In genomic region chr1:154232594-154232993, GRCm38 (mm10) we compare ENCODE assay signal across 25 mouse cellular contexts. TPM values are rescaled to one million over a fixed set of nuclear protein-coding genes. Genes with fewer than 3 reads are reported as not detected.
DNase-seq lines count a peak whose midpoint lies in the region; ATAC-seq lines count a peak whose summit lies in the region.
"Had no signal": no experiment of that assay in that cellular context is flagged by ENCODE, and none has a peak within 500 bp of the region (broad histone marks: within the 10 kb centered on the region; RNA-seq: fewer than 3 reads in every experiment).

No protein-coding gene starts in this region.

- WGBS in heart, embryonic 11.5 days (ENCODE audit: insufficient replicate concordance) = 80% methylated on average over 4 of the region's 4 CpGs
- WGBS in lung, embryonic 16.5 days = 59% methylated on average over 4 of the region's 4 CpGs
- 86% methylated on average over 4 of the region's 4 CpGs for WGBS in midbrain, embryonic 13.5 days

- no peaks in the 10 kb centered on the region for H3K9me3 ChIP-seq in heart, embryonic 11.5 days (replicated peaks; ENCODE audit: control insufficient read depth, low read length)
- H3K9me3 ChIP-seq in lung, embryonic 16.5 days (ENCODE audit: control insufficient read depth, low read length) = no peaks in the 10 kb centered on the region
- H3K9me3 ChIP-seq in midbrain, embryonic 13.5 days = no peaks in the 10 kb centered on the region
- H3K9me3 ChIP-seq: embryonic facial prominence, embryonic 10.5 days; embryonic facial prominence, embryonic 12.5 days; forebrain, embryonic 13.5 days had no signal

- H3K4me1 ChIP-seq in heart, embryonic 11.5 days (ENCODE audit: control insufficient read depth, insufficient read depth, low read length) = no peaks in the 10 kb centered on the region
- no peaks in the 10 kb centered on the region for H3K4me1 ChIP-seq in lung, embryonic 16.5 days (replicated peaks; ENCODE audit: control insufficient read depth, insufficient read depth, low read length)
- H3K4me1 ChIP-seq in midbrain, embryonic 13.5 days (replicated peaks) = no peaks in the 10 kb centered on the region
- H3K4me1 ChIP-seq: embryonic facial prominence, embryonic 10.5 days; embryonic facial prominence, embryonic 12.5 days; forebrain, embryonic 13.5 days had no signal

- no peak overlapping the region for H3K4me2 ChIP-seq in heart, embryonic 11.5 days
- H3K4me2 ChIP-seq in lung, embryonic 16.5 days (ENCODE audit: low read depth, low read length) = no peak overlapping the region
- H3K4me2 ChIP-seq in midbrain, embryonic 13.5 days (replicated peaks) = no peak overlapping the region
- H3K4me2 ChIP-seq: embryonic facial prominence, embryonic 12.5 days; forebrain, embryonic 13.5 days had no signal

- no peak overlapping the region for H3K4me3 ChIP-seq in heart, embryonic 11.5 days (ENCODE audit: low read depth, low read length)
- no peak overlapping the region for H3K4me3 ChIP-seq in lung, embryonic 16.5 days (ENCODE audit: low read length)
- H3K4me3 ChIP-seq in midbrain, embryonic 13.5 days (replicated peaks) = no peak overlapping the region
- H3K4me3 ChIP-seq: embryonic facial prominence, embryonic 10.5 days; embryonic facial prominence, embryonic 12.5 days; forebrain, embryonic 13.5 days had no signal

- H3K9ac ChIP-seq in heart, embryonic 11.5 days (ENCODE audit: low read depth, low read length) = no peak overlapping the region
- no peak overlapping the region for H3K9ac ChIP-seq in lung, embryonic 16.5 days (ENCODE audit: low read length)
- H3K9ac ChIP-seq in midbrain, embryonic 13.5 days (replicated peaks) = no peak overlapping the region
- H3K9ac ChIP-seq: embryonic facial prominence, embryonic 12.5 days; forebrain, embryonic 13.5 days had no signal

- no peak for ATAC-seq in heart, embryonic 11.5 days (replicated peaks; ENCODE audit: insufficient number of reproducible peaks, low FRiP score, low TSS enrichment)
- peak; percentile 43; the same call in 1 of the 2 replicates for ATAC-seq in lung, embryonic 16.5 days (ENCODE audit: low read depth)
- no peak for ATAC-seq in midbrain, embryonic 13.5 days
- ATAC-seq: activated CD4-positive, CD25-positive, alpha-beta regulatory T cell, adult 4 months; CD4-positive, CD25-positive, alpha-beta regulatory T cell, adult 4 months; forebrain, embryonic 13.5 days; Patski had no signal

- H3K27me3 ChIP-seq in heart, embryonic 11.5 days (ENCODE audit: control insufficient read depth, insufficient read depth, low read length) = no peaks in the 10 kb centered on the region
- no peaks in the 10 kb centered on the region for H3K27me3 ChIP-seq in lung, embryonic 16.5 days (ENCODE audit: control insufficient read depth, insufficient read depth, low read depth, low read length)
- H3K27me3 ChIP-seq in midbrain, embryonic 13.5 days = no peaks in the 10 kb centered on the region
- H3K27me3 ChIP-seq: CH12.LX; embryonic facial prominence, embryonic 12.5 days; forebrain, embryonic 13.5 days had no signal

- H3K27ac ChIP-seq in heart, embryonic 11.5 days (ENCODE audit: low read depth, low read length) = no peak overlapping the region
- no peak overlapping the region for H3K27ac ChIP-seq in lung, embryonic 16.5 days (ENCODE audit: low read length)
- no peak overlapping the region for H3K27ac ChIP-seq in midbrain, embryonic 13.5 days
- H3K27ac ChIP-seq: embryonic facial prominence, embryonic 10.5 days; embryonic facial prominence, embryonic 12.5 days; forebrain, embryonic 13.5 days had no signal

- peak; percentile 27 for DNase-seq in heart, adult 11 months
- DNase-seq in lung, adult 18-20 months = no peak
- DNase-seq in lung, postnatal 10 days = peak; percentile 4
- DNase-seq in lung, postnatal 4 days = no peak
- DNase-seq: adrenal gland, adult 8-10 months; adrenal gland, postnatal 14 days; adrenal gland, postnatal 36 days; B cell, adult 2 months; cerebellum, adult 11-12 months; cerebellum, adult 2 months; cerebellum, adult 9-10 months; cerebellum, postnatal 10 days; cerebellum, postnatal 25 days had no signal

- no peaks in the 10 kb centered on the region for H3K36me3 ChIP-seq in heart, embryonic 11.5 days (ENCODE audit: control insufficient read depth, insufficient read depth, low read length)
- H3K36me3 ChIP-seq in lung, embryonic 16.5 days (ENCODE audit: control insufficient read depth, insufficient read depth, low read length) = no peaks in the 10 kb centered on the region
- H3K36me3 ChIP-seq in midbrain, embryonic 13.5 days = no peaks in the 10 kb centered on the region
- H3K36me3 ChIP-seq: embryonic facial prominence, embryonic 10.5 days; embryonic facial prominence, embryonic 12.5 days; G1E had no signal

RNA-seq across cellular contexts. Expression of gene Zfp648, which starts 31.6 kb away (rescaled TPM):
- polyA plus RNA-seq in heart, embryonic 11.5 days (2014; fragmentation: Nextera tagmentation; extraction: Ambion mirVana) = not detected in 2 replicates
- 0.25 and 0.33 TPM in 2 replicates for polyA plus RNA-seq in lung, embryonic 16.5 days (2015; fragmentation: Nextera tagmentation; extraction: Ambion mirVana)
- polyA plus RNA-seq in midbrain, embryonic 13.5 days (2015; fragmentation: Nextera tagmentation; extraction: Ambion mirVana) = 0.14 TPM in 1 of 2 replicates, not detected in the other
- polyA plus RNA-seq: activated CD4-positive, CD25-positive, alpha-beta regulatory T cell, adult 4 months; CD4-positive, CD25-positive, alpha-beta regulatory T cell, adult 4 months; cerebellum, adult 2 months; forebrain, embryonic 11.5 days; forebrain, embryonic 13.5 days; G1E; Patski had no signal

Comparison
In these comparisons a context has a peak if more than half of its experiments do, and no peak if none do; other contexts are left out.
1. DNase-seq: peak in heart, adult 11 months (single experiment) and lung, postnatal 10 days (single experiment); none in lung, adult 18-20 months (0 of 2) and lung, postnatal 4 days (0 of 2).